Mouse (Mus musculus): Measurements from ENCODE around the gene Scn8a.

Gene Scn8a

GRCm38 (mm10) chr15:100879073-100879472 is 9.4 kb downstream of the Scn8a start:
- no peak for DNase-seq (ENCODE audit: low read depth, low spot score)

GRCm38 (mm10) chr15:100881385-100881784 is 11.7 kb downstream of the Scn8a start:
- DNase-seq (ENCODE audit: low read depth, low spot score): no peak

- no peak for DNase-seq (ENCODE audit: low read depth, low spot score)
These were observed 14.8 kb downstream of the Scn8a start for GRCm38 (mm10) chr15:100884481-100884880.

GRCm38 (mm10) chr15:100891962-100892361 is 22.3 kb downstream of the Scn8a start:
- DNase-seq (ENCODE audit: low read depth, low spot score): no peak

- no peak for DNase-seq (ENCODE audit: low read depth, low spot score)
These were observed 26.8 kb downstream of the Scn8a start for GRCm38 (mm10) chr15:100896502-100896901.

GRCm38 (mm10) chr15:100903811-100904210 is 34.2 kb downstream of the Scn8a start:
- DNase-seq (ENCODE audit: low read depth, low spot score): no peak

GRCm38 (mm10) chr15:100905006-100905405 is 35.3 kb downstream of the Scn8a start:
- no peak for DNase-seq (ENCODE audit: low read depth, low spot score)

- no peak for DNase-seq (ENCODE audit: low read depth, low spot score)
These were observed 36.1 kb downstream of the Scn8a start for GRCm38 (mm10) chr15:100905751-100906150.

- DNase-seq (ENCODE audit: low read depth, low spot score): no peak
These were observed 39.2 kb downstream of the Scn8a start for GRCm38 (mm10) chr15:100908817-100909216.

- no peak for DNase-seq (ENCODE audit: low read depth, low spot score)
These were observed 40.1 kb downstream of the Scn8a start for GRCm38 (mm10) chr15:100909734-100910163.

- DNase-seq (ENCODE audit: low read depth, low spot score): no peak
These were observed 40.8 kb downstream of the Scn8a start for GRCm38 (mm10) chr15:100910381-100910841.

- DNase-seq (ENCODE audit: low read depth, low spot score): no peak
These were observed 43.1 kb downstream of the Scn8a start for GRCm38 (mm10) chr15:100912676-100913266.

- peak; percentile 56 for DNase-seq (ENCODE audit: low read depth, low spot score)
These were observed 45.1 kb downstream of the Scn8a start for GRCm38 (mm10) chr15:100914734-100915242.

- no peak for DNase-seq (ENCODE audit: low read depth, low spot score)
These were observed 48.4 kb downstream of the Scn8a start for GRCm38 (mm10) chr15:100918046-100918445.

- no peak for DNase-seq (ENCODE audit: low read depth, low spot score)
These were observed 52.6 kb downstream of the Scn8a start for GRCm38 (mm10) chr15:100922210-100922609.

- DNase-seq (ENCODE audit: low read depth, low spot score): no peak
These were observed 53.8 kb downstream of the Scn8a start for GRCm38 (mm10) chr15:100923476-100923875.

- no peak for DNase-seq (ENCODE audit: low read depth, low spot score)
These were observed 55.3 kb downstream of the Scn8a start for GRCm38 (mm10) chr15:100924941-100925340.

- DNase-seq (ENCODE audit: low read depth, low spot score): no peak
These were observed 60.8 kb downstream of the Scn8a start for GRCm38 (mm10) chr15:100930477-100930876.

GRCm38 (mm10) chr15:100936176-100936575 is 66.5 kb downstream of the Scn8a start:
- no peak for DNase-seq (ENCODE audit: low read depth, low spot score)

GRCm38 (mm10) chr15:100948383-100948782 is 78.7 kb downstream of the Scn8a start:
- DNase-seq (ENCODE audit: low read depth, low spot score): no peak

- DNase-seq (ENCODE audit: low read depth, low spot score): no peak
These were observed 79.5 kb downstream of the Scn8a start for GRCm38 (mm10) chr15:100949169-100949568.

GRCm38 (mm10) chr15:100951491-100951890 is 81.8 kb downstream of the Scn8a start:
- no peak for DNase-seq (ENCODE audit: low read depth, low spot score)

GRCm38 (mm10) chr15:100952292-100952691 is 82.6 kb downstream of the Scn8a start:
- no peak for DNase-seq (ENCODE audit: low read depth, low spot score)

GRCm38 (mm10) chr15:100952854-100953253 is 83.2 kb downstream of the Scn8a start:
- no peak for DNase-seq (ENCODE audit: low read depth, low spot score)
